Mouse (Mus musculus): ENCODE measurements around the gene Col8a2.

DNA sequence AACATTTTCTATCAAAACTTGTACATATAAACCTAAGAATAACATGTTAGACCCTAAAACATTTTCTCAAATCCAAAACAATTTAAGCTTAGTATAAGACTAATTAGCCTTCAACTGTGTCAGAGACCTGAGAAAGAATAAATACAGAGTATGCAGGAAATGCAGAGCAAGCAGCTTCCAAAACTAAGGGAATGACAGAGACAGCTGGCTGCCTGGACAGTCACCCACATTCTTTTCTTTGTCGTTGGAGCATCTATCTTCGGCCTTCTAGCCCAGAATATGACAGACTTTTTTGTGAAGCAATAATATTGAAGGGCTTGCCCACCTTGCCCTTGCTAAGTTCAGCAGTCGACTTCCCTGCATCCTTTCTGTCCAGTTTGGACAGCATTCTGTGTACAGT is 17.3 kb upstream of the Col8a2 start:
- TF ChIP-seq CTCF (IDR thresholded peaks at IDR 0.05; ENCODE audit: borderline replicate concordance, insufficient read depth, low read length) (no peak), POLR2A (IDR thresholded peaks at IDR 0.05; ENCODE audit: low read depth, low read length) (no peak)

All from embryonic fibroblast, embryonic 13.5 days (primary cell).